15 mouse cellular contexts compared by ENCODE assay signal in genomic region chr9:119089437-119089836, GRCm38 (mm10). TPM values are rescaled to one million over a fixed set of nuclear protein-coding genes. Genes with fewer than 3 reads are reported as not detected.
A peak's percentile ranks its signal among the peaks of the same experiment; 100 is the strongest.
DNase-seq lines count a peak whose midpoint lies in the region; ATAC-seq lines count a peak whose summit lies in the region.
"Had no signal": no experiment of that assay in that cellular context is flagged by ENCODE, and none has a peak within 500 bp of the region (broad histone marks: within the 10 kb centered on the region; RNA-seq: fewer than 3 reads in every experiment).

No protein-coding gene starts in this region.

- H3K27me3 ChIP-seq in heart, embryonic 13.5 days (replicated peaks), result no peaks in the 10 kb centered on the region; the same call in 1 of the 2 replicates
- peaks cover 43% of the 10 kb centered on the region for H3K27me3 ChIP-seq in heart, embryonic 10.5 days (ENCODE audit: insufficient read depth, poor library complexity, severe bottlenecking)
- peaks cover 50% of the 10 kb centered on the region for H3K27me3 ChIP-seq in limb, embryonic 10.5 days (ENCODE audit: low read depth, poor library complexity, severe bottlenecking)
- peaks cover 71% of the 10 kb centered on the region for H3K27me3 ChIP-seq in forebrain, embryonic 10.5 days (ENCODE audit: poor library complexity, severe bottlenecking)

- 0 out of 2 replicates have a peak, but pooled peaks cover under 1% of the 10 kb centered on the region for H3K36me3 ChIP-seq in heart, embryonic 13.5 days
- H3K36me3 ChIP-seq in heart, embryonic 10.5 days, result peaks cover 1% of the 10 kb centered on the region; the same call in 1 of the 2 replicates
- no peaks in the 10 kb centered on the region for H3K36me3 ChIP-seq in limb, embryonic 10.5 days
- H3K36me3 ChIP-seq in forebrain, embryonic 10.5 days (replicated peaks), result peaks cover under 1% of the 10 kb centered on the region; the same call in 1 of the 2 replicates

- 74% methylated on average over 7 of the region's 7 CpGs for WGBS in heart, embryonic 13.5 days
- 68% methylated on average over 7 of the region's 7 CpGs for WGBS in heart, embryonic 10.5 days
- WGBS in limb, embryonic 10.5 days, result 79% methylated on average over 7 of the region's 7 CpGs
- 63% methylated on average over 7 of the region's 7 CpGs for WGBS in forebrain, embryonic 10.5 days

- H3K27ac ChIP-seq in heart, embryonic 13.5 days (replicated peaks), result no peak overlapping the region
- H3K27ac ChIP-seq in heart, embryonic 10.5 days, result no peak overlapping the region
- peak overlapping the region; percentile 37; the same call in 1 of the 2 replicates for H3K27ac ChIP-seq in limb, embryonic 10.5 days
- no peak overlapping the region for H3K27ac ChIP-seq in forebrain, embryonic 10.5 days
- H3K27ac ChIP-seq: forebrain, embryonic 13.5 days had no signal

- H3K4me2 ChIP-seq in heart, embryonic 13.5 days, result no peak overlapping the region

- DNase-seq in heart, embryonic 10.5 days (ENCODE audit: low spot score), result no peak
- peak; percentile 69 for DNase-seq in 3T3-L1 (ENCODE audit: low read depth, low spot score)
- DNase-seq in adrenal gland, postnatal 14 days, result peak; percentile 71
- DNase-seq in limb, embryonic 10.5 days (ENCODE audit: low spot score), result no peak
- no peak for DNase-seq in forebrain, embryonic 10.5 days (ENCODE audit: extremely low spot score, low spot score)
- no peak for DNase-seq in frontal cortex, postnatal 14 days (ENCODE audit: low spot score in 2 of 2)
- DNase-seq in urinary bladder, postnatal 25 days (ENCODE audit: low spot score), result no peak
- DNase-seq: cerebellum, postnatal 10 days; gastrocnemius, postnatal 14 days; kidney, postnatal 10 days; liver had no signal

- H3K4me3 ChIP-seq in heart, embryonic 13.5 days, result no peak overlapping the region
- no peak overlapping the region for H3K4me3 ChIP-seq in heart, embryonic 10.5 days
- H3K4me3 ChIP-seq in limb, embryonic 10.5 days, result no peak overlapping the region
- no peak overlapping the region for H3K4me3 ChIP-seq in forebrain, embryonic 10.5 days

- peaks cover 71% of the 10 kb centered on the region for H3K4me1 ChIP-seq in heart, embryonic 13.5 days
- H3K4me1 ChIP-seq in heart, embryonic 10.5 days, result peaks cover 73% of the 10 kb centered on the region
- H3K4me1 ChIP-seq in limb, embryonic 10.5 days, result peaks cover 72% of the 10 kb centered on the region
- H3K4me1 ChIP-seq in forebrain, embryonic 10.5 days, result peaks cover 74% of the 10 kb centered on the region

- ATAC-seq in heart, embryonic 13.5 days (ENCODE audit: extremely low read depth, insufficient number of reproducible peaks, low FRiP score, low TSS enrichment), result no peak
- ATAC-seq: forebrain, embryonic 13.5 days had no signal

- H3K9me3 ChIP-seq in heart, embryonic 13.5 days, result no peaks in the 10 kb centered on the region
- no peaks in the 10 kb centered on the region for H3K9me3 ChIP-seq in heart, embryonic 10.5 days
- no peaks in the 10 kb centered on the region for H3K9me3 ChIP-seq in limb, embryonic 10.5 days (replicated peaks)
- no peaks in the 10 kb centered on the region for H3K9me3 ChIP-seq in forebrain, embryonic 10.5 days
- H3K9me3 ChIP-seq: embryonic facial prominence, embryonic 13.5 days; forebrain, embryonic 13.5 days; heart, embryonic 15.5 days had no signal

- 0 out of 2 replicates have a peak overlapping the region, but pooled peaks have one; percentile 2 for H3K9ac ChIP-seq in heart, embryonic 13.5 days
- H3K9ac ChIP-seq: embryonic facial prominence, embryonic 13.5 days; forebrain, embryonic 13.5 days had no signal

RNA-seq across cellular contexts. Expression of gene Plcd1, which starts 3.9 kb away (rescaled TPM):
- polyA plus RNA-seq in heart, embryonic 13.5 days (2015; fragmentation: Nextera tagmentation; extraction: Ambion mirVana), result 15.8 and 16.5 TPM in 2 replicates
- polyA plus RNA-seq in heart, embryonic 10.5 days (2016; fragmentation: Nextera tagmentation; extraction: Ambion mirVana), result 18.6 and 19.5 TPM in 2 replicates
- total RNA-seq in adrenal gland, postnatal 14 days (2021), result 11.8 and 13.6 TPM in 2 replicates
- 11.2 and 14.3 TPM in 2 replicates for polyA plus RNA-seq in limb, embryonic 10.5 days (2016; fragmentation: Nextera tagmentation; extraction: Ambion mirVana)
- 13.0 and 13.7 TPM in 2 replicates for polyA plus RNA-seq in forebrain, embryonic 10.5 days (2016; fragmentation: Nextera tagmentation; extraction: Ambion mirVana)

RNA-seq across cellular contexts. Expression of gene Dlec1, which starts 12.8 kb away (rescaled TPM):
- 0.21 and 0.29 TPM in 2 replicates for polyA plus RNA-seq in heart, embryonic 13.5 days (2015; fragmentation: Nextera tagmentation; extraction: Ambion mirVana)
- polyA plus RNA-seq in heart, embryonic 10.5 days (2016; fragmentation: Nextera tagmentation; extraction: Ambion mirVana), result 0.87 and 1.2 TPM in 2 replicates
- total RNA-seq in adrenal gland, postnatal 14 days (2021), result 1.5 and 1.7 TPM in 2 replicates
- 0.63 and 1.0 TPM in 2 replicates for polyA plus RNA-seq in limb, embryonic 10.5 days (2016; fragmentation: Nextera tagmentation; extraction: Ambion mirVana)
- polyA plus RNA-seq in forebrain, embryonic 10.5 days (2016; fragmentation: Nextera tagmentation; extraction: Ambion mirVana), result 1.1 and 2.1 TPM in 2 replicates

RNA-seq across cellular contexts. Expression of gene Vill, which starts 36.9 kb away (rescaled TPM):
- 10.6 and 11.5 TPM in 2 replicates for polyA plus RNA-seq in heart, embryonic 13.5 days (2015; fragmentation: Nextera tagmentation; extraction: Ambion mirVana)
- 19.1 and 23.1 TPM in 2 replicates for polyA plus RNA-seq in heart, embryonic 10.5 days (2016; fragmentation: Nextera tagmentation; extraction: Ambion mirVana)
- 2.2 and 2.3 TPM in 2 replicates for total RNA-seq in adrenal gland, postnatal 14 days (2021)
- 19.5 and 26.3 TPM in 2 replicates for polyA plus RNA-seq in limb, embryonic 10.5 days (2016; fragmentation: Nextera tagmentation; extraction: Ambion mirVana)
- 13.6 and 15.2 TPM in 2 replicates for polyA plus RNA-seq in forebrain, embryonic 10.5 days (2016; fragmentation: Nextera tagmentation; extraction: Ambion mirVana)

Comparison
In these comparisons a context has a peak if more than half of its experiments do, and no peak if none do; other contexts are left out.
1. DNase-seq: peak in 3T3-L1 (single experiment) and adrenal gland, postnatal 14 days (single experiment); none in heart, embryonic 10.5 days (single experiment), limb, embryonic 10.5 days (single experiment), forebrain, embryonic 10.5 days (single experiment), frontal cortex, postnatal 14 days (0 of 2) and urinary bladder, postnatal 25 days (single experiment).